Mouse (Mus musculus) liver, embryonic 14.5 days (tissue): ENCODE results near the gene Trak2.

Source experiments
- CTCF ChIP-seq: IDR thresholded peaks from 2 replicates; pipeline ENCODE4 v1.5.1; 2016; ENCODE audit warnings: antibody characterized with exemption, low read depth, control low read depth
- EP300 ChIP-seq: IDR thresholded peaks from 2 replicates; pipeline ENCODE4 v1.6.1; 2016; ENCODE audit warnings: antibody characterized with exemption, low read depth

- TF ChIP-seq CTCF = no peak
- TF ChIP-seq EP300 = no peak
Measured at GRCm38 (mm10) chr1:58959682-58960081, 13.5 kb downstream of the Trak2 start.
